ENCODE assay signal across 19 mouse cellular contexts in the genomic region with DNA sequence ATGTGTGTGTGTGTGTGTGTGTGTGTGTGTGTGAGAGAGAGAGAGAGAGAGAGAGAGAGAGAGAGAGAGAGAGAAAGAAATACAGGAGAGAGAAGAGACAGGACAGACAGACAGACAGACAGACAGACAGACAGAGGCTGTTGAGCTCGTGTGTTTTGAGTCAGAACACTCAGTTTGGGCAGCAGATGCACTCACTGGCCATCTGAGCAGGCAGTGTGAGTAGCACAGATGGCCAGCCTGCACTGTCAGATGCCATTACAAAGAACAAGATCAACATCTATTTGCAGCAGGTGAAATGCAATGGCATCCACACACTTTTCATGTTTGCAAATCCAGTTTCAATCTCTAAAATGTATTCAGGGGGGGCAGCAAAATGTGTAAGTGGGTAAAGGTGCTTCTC.
DNase-seq lines count a peak whose midpoint lies in the region; ATAC-seq and TF ChIP-seq lines count a peak whose summit lies in the region.
"Had no signal": no experiment of that assay in that cellular context is flagged by ENCODE, and none has a peak within 500 bp of the region (broad histone marks: within the 10 kb centered on the region; RNA-seq: fewer than 3 reads in every experiment).

No protein-coding gene starts in this region.

- no peak for ATAC-seq in midbrain, postnatal 0 days (ENCODE audit: low FRiP score)
- ATAC-seq in midbrain, embryonic 15.5 days (replicated peaks): no peak
- ATAC-seq: activated CD4-positive, CD25-positive, alpha-beta regulatory T cell, adult 4 months; forebrain, embryonic 15.5 days; Patski had no signal

- H3K27ac ChIP-seq in layer of hippocampus, adult 2 months: peak overlapping the region; percentile 67
- H3K27ac ChIP-seq in midbrain, postnatal 0 days (ENCODE audit: low read depth, low read length): no peak overlapping the region
- no peak overlapping the region for H3K27ac ChIP-seq in midbrain, embryonic 15.5 days
- H3K27ac ChIP-seq: embryonic facial prominence, embryonic 12.5 days; forebrain, embryonic 15.5 days; heart, adult 2 months; heart, embryonic 15.5 days; hindbrain, embryonic 13.5 days had no signal

- H3K9me3 ChIP-seq in midbrain, postnatal 0 days (ENCODE audit: low read length): no peaks in the 10 kb centered on the region
- H3K9me3 ChIP-seq in midbrain, embryonic 15.5 days: no peaks in the 10 kb centered on the region
- H3K9me3 ChIP-seq: embryonic facial prominence, embryonic 12.5 days; forebrain, embryonic 15.5 days; heart, embryonic 15.5 days; hindbrain, embryonic 13.5 days had no signal

- H3K4me1 ChIP-seq in midbrain, postnatal 0 days (ENCODE audit: insufficient read depth, low read length): no peaks in the 10 kb centered on the region; the same call in 1 of the 2 replicates
- H3K4me1 ChIP-seq in midbrain, embryonic 15.5 days: no peaks in the 10 kb centered on the region; the same call in 1 of the 2 replicates
- H3K4me1 ChIP-seq: embryonic facial prominence, embryonic 12.5 days; forebrain, embryonic 15.5 days; heart, embryonic 15.5 days had no signal

- peak; percentile 41 to 56 for DNase-seq in cerebellum, postnatal 14 days
- no peak for DNase-seq in cerebellum, postnatal 4 days (ENCODE audit: low spot score in 2 of 2)
- DNase-seq in layer of hippocampus, adult 2 months (ENCODE audit: low spot score in 2 of 2): peak in 1 of 2 experiments; percentile 57
- no peak for DNase-seq in layer of hippocampus, adult 8-10 months (ENCODE audit: low spot score in 2 of 2)
- peak; percentile 40 for DNase-seq in midbrain, postnatal 0 days (ENCODE audit: low spot score)
- DNase-seq: adrenal gland, postnatal 14 days; cerebellum, adult 8-10 months; gastrocnemius, postnatal 36 days; heart, adult 2 months; heart, postnatal 14 days had no signal

- H3K27me3 ChIP-seq in midbrain, postnatal 0 days (ENCODE audit: insufficient read depth, low read length): no peaks in the 10 kb centered on the region
- no peaks in the 10 kb centered on the region for H3K27me3 ChIP-seq in midbrain, embryonic 15.5 days (replicated peaks)
- H3K27me3 ChIP-seq: CH12.LX; embryonic facial prominence, embryonic 12.5 days; forebrain, embryonic 15.5 days; hindbrain, embryonic 13.5 days; Patski had no signal

- 43% methylated on average over 1 of the region's 1 CpGs for WGBS in midbrain, postnatal 0 days
- 64% methylated on average over 1 of the region's 1 CpGs for WGBS in midbrain, embryonic 15.5 days

- TF ChIP-seq CTCF in layer of hippocampus, adult 2 months (conservative IDR thresholded peaks at IDR 0.05): no peak
- TF ChIP-seq CTCF in midbrain, postnatal 0 days (IDR thresholded peaks at IDR 0.05): no peak

- H3K36me3 ChIP-seq in midbrain, postnatal 0 days (ENCODE audit: insufficient read depth, low read length): no peaks in the 10 kb centered on the region
- H3K36me3 ChIP-seq in midbrain, embryonic 15.5 days (replicated peaks): no peaks in the 10 kb centered on the region
- H3K36me3 ChIP-seq: embryonic facial prominence, embryonic 12.5 days; forebrain, embryonic 15.5 days; heart, embryonic 15.5 days; hindbrain, embryonic 13.5 days had no signal

- no peak overlapping the region for H3K9ac ChIP-seq in midbrain, postnatal 0 days (replicated peaks; ENCODE audit: low read length, poor library complexity, severe bottlenecking)
- no peak overlapping the region for H3K9ac ChIP-seq in midbrain, embryonic 15.5 days
- H3K9ac ChIP-seq: embryonic facial prominence, embryonic 12.5 days; forebrain, embryonic 15.5 days; heart, embryonic 15.5 days; hindbrain, embryonic 13.5 days had no signal

- H3K4me2 ChIP-seq in midbrain, postnatal 0 days (ENCODE audit: low read depth, low read length, poor library complexity, severe bottlenecking): no peak overlapping the region
- no peak overlapping the region for H3K4me2 ChIP-seq in midbrain, embryonic 15.5 days
- H3K4me2 ChIP-seq: embryonic facial prominence, embryonic 12.5 days; forebrain, embryonic 15.5 days; heart, embryonic 11.5 days; heart, embryonic 15.5 days; hindbrain, embryonic 13.5 days had no signal

- no peak overlapping the region for H3K4me3 ChIP-seq in layer of hippocampus, adult 2 months
- no peak overlapping the region for H3K4me3 ChIP-seq in midbrain, postnatal 0 days (ENCODE audit: low read depth, low read length)
- H3K4me3 ChIP-seq in midbrain, embryonic 15.5 days: no peak overlapping the region
- H3K4me3 ChIP-seq: embryonic facial prominence, embryonic 12.5 days; forebrain, embryonic 15.5 days; heart, adult 2 months; heart, embryonic 15.5 days; hindbrain, embryonic 13.5 days had no signal

Comparison
In these comparisons a context has a peak if more than half of its experiments do, and no peak if none do; other contexts are left out.
1. DNase-seq: peak in cerebellum, postnatal 14 days (2 of 2) and midbrain, postnatal 0 days (single experiment); none in cerebellum, postnatal 4 days (0 of 2) and layer of hippocampus, adult 8-10 months (0 of 2).